Mouse (Mus musculus): Measurements from ENCODE around the gene Gpr6.

DNA sequence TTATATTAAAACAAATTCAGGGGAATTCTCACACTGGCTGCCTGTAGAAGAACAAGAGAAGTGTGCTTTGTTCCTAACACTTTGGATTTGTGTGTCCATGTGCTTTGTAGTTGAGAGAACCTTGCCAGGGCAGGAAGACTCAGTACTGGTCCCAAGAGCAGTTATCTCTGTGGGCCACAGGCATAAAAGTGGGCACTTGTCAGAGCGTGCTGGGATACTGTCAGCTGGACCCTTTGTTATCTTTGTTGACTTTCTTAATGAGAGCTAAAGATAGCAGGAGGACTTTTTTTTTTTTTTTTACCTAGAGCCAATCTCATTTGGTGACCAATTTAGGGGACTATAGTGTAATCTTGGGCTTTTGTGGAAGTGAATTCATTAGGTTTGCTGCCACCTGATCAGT lies 47.2 kb downstream of the Gpr6 start:
- TF ChIP-seq CTCF (IDR thresholded peaks at IDR 0.05; ENCODE audit: extremely low read depth, insufficient read depth, insufficient read length, insufficient replicate concordance) = no peak
- TF ChIP-seq POLR2A (IDR thresholded peaks at IDR 0.05; ENCODE audit: low read depth, low read length) = no peak
